Mouse (Mus musculus) granulocyte monocyte progenitor cell, adult 5-6 weeks (primary cell): ENCODE results near the gene Plod3. TPM values are rescaled to one million over a fixed set of nuclear protein-coding genes. Genes with fewer than 3 reads are reported as not detected.

Experiments used
- ATAC-seq: replicated peaks from 2 replicates; pipeline ENCODE4 v1.8.0; 2016; ENCODE audit warnings: mild to moderate bottlenecking, moderate TSS enrichment, inconsistent platforms; ENCODE audit not compliant: poor library complexity, severe bottlenecking
- total RNA-seq, 2 experiments: library from RNA; stranded (forward) in 1 of 2; stranded (reverse) in 1 of 2; fragments of 200-712, 200-1000 nt in 1 of 2; fragments of >200 nt in 1 of 2; fragmentation: Nextera tagmentation in 1 of 2; gene quantifications; 2 replicates each; pipeline ENCODE4 v1.2.3; 2014 to 2017

Gene Plod3
- total RNA-seq, 2 experiments from 2014 or later, result 139 to 177 TPM

DNA sequence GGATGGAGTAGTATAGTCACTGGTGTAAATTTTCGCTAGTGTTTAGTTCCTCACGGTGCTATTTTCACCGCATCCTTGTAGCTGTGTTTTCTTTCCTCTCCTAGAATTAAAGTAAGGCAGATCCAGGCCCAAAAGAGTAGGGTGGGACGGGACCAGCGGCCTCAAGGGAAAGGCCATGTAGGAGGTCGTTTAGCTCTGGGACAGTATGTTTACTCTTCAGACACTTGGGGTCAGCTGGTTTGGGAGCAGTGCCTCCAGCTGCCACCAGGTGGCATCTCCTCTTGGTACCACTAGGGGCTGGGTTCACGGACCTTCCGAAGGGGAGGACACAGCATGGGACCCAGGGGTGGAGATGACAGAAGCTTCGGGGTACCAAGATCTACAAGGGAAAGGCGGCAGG is 24.3 kb upstream of the Plod3 start:
- peak; percentile 86 for ATAC-seq

DNA sequence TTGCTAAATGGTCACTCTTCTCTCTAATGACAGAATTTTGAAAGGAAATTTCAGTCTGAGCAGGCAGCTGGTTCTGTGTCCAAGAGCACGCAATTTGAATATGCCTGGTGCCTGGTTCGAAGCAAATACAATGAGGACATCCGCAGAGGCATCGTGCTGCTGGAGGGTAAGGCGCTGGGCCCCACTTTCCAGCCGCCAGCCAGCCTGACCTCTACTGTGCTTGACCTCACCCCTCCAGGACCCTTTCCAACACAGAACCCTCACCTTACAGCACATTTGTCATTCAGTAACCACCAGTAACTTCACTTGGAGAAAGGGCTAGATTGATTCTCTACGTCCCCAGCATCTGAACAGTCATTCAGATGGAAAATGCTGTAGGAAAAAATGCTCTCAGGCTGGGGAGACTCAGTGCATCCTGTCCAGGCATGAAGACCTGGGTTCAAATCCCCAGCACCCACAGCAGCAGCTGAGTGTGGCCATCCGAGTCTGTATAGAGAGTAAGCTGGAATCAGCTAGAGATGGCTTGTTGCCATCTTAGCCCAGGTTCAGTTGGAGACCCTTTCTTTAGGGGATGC is 23.8 kb upstream of the Plod3 start:
- no peak for ATAC-seq

DNA sequence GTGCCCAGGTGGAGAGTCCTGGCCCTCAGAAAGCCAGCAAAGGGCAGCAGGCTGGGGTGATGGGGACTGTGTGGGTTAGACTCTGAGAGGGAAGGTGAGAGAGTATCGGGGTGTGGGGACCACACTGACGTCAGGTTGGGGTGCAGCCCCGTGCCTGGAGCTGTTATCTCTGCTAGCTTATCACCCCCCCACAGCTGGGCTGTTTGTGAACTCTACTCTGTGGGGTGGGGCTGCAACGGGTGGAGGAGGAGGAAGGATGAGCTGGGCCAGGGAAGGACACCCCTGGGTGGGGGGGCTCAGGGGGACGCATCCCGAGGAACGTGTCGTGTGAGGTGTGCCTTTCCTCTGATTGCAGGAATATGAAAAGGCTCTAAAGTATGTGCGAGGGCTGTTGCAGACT is 21.6 kb upstream of the Plod3 start:
- ATAC-seq, result no peak

DNA sequence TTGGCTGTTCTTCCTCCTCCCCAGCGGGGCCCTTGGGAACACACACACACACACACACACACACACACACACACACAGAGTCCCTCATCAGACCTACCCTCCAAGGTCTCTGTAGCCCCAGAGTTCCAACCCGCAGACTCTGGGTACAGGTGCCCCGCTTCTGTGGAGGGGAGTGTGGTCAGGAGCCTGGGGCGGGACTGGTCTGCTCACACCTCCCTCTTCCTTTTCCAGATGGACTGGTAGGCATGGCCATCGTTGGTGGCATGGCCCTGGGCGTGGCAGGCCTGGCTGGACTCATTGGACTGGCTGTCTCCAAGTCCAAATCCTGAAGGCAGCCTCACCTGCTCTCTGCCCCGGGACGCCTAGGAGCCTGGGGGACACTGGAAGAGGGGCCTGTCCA is 21.1 kb upstream of the Plod3 start:
- no peak for ATAC-seq

DNA sequence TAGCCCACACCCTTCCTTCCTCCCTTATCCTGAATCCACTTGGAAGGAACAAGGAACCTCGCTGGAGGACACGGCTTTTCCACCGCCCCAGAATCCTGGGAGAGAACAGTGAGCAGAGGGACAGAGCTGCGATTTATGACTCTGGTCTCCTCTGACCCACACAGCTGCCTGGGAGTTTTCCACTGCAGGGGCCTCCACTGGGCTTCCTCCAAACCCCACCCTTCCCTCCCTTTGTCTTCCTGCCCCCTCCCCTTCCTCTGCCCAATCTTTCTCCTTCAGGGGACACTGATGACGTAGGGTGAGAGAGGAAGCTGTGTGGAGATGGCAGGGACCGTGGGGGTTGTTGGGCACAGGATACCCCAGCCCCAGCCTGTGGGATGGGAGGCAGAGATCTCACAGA is 20.5 kb upstream of the Plod3 start, which contains the start of gene Cldn15:
Gene Cldn15, plus strand, starts transcription at position 286 of the 400 bp plus-strand sequence.
- ATAC-seq, result no peak

DNA sequence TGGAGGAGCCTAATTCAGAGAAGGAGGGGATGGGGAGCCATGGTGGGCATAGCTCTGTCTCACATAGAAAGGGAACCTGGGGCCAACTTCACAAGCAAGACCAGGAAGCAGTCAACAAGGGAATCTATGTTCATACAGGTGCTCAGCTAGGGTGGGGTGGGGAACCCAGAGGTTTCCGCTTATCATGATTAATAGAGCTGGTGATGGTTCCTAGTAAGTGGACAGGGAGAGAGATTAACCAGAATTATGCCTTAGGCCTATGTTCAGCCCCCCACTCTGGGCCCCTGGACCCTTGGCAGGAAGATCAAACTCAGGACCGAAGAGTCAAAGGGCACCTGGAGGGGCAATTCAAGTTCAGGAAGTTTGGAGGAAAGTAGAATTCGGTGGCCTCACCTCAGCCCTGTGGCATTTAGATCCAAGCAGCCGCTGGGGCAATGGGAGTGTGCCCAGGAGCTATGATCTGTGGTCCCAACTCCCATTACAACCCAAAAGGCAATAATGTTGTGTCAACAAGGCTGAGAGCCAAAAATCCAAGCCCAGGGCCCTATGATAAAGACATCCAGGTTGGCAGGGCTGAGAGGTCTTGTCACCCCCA is 19.9 kb upstream of the Plod3 start:
- ATAC-seq, result no peak

DNA sequence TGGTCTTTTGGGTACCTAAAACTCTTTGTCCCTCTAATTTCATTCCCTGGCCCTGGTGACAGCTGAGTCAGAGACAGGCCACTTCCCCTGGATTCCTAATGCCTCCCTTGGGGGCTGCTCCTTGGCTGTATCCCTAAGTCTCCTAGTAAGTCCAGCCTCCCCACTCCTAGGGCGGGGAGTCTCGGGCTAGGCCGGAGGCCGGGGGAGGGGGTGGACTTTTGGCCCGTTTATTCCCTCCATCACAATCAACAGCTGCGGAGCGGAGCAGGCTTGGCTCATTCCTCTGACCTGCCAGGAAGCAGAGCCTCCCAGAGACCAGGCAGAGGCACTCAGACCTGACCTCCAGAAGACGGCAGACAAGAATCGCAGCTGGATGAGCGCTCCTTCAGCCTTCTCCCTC is 19.2 kb upstream of the Plod3 start:
- no peak for ATAC-seq

DNA sequence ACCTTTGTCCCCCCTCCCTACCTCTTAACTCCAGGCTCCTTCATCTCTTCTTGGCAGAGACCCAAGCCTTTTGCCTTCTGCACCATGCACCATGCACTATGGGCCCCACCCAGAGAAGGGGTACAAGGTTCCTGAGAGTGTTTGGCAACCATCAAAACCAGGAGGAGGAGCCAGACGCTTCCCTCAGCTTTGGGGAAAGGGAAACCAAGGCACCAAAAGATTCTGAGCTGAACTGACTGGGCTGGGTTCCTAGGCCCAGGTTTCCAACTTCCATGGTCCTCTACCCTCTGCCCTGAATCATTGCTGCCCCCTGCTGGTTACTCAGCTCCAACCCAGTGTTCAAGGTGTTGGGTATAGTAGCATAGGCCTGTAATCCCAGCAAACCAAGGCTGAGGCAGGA is 16.1 kb upstream of the Plod3 start:
- ATAC-seq, result peak; percentile 58; the same call in 1 of the 2 replicates

DNA sequence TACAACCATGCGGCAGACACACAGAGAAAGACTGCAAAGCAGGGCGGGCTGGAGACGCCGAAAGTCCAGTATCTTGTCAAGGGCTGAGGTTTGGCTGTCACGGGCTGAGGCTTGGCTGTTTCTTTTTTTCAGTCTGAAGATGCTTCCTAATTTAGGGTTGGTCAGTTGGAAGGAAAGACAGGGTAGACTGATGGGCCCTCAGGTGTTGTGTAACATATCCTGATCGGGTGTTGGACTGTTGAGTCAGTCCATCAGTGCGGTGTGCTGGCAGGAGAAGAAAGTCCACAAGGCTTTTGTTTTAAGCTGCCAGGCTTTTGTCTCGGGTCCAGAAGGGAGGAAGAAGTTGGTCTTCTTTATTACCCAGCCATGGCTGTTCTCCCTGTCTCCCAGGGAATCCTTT is 13.1 kb upstream of the Plod3 start:
- ATAC-seq, result peak; percentile 68

DNA sequence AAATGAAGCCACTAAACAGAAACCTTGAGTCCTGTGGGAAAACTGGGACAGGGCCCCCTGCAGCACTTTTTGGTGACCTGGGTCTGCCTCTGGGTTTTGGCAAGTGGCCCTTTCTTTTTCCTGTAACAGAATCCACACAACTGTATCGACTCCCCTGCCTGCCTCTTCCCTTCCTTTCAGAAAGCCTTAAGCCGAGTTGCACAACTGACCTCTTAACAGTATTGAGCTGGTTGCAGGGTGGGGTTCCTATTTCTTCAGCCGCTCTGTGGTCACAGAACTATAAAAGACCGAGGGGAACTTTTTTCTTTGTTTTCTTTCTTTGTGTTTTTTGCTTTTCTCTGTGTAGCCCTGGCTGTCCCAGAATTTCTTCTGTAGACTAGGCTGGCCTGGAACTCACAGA is 9.1 kb upstream of the Plod3 start:
- peak; percentile 79 for ATAC-seq

DNA sequence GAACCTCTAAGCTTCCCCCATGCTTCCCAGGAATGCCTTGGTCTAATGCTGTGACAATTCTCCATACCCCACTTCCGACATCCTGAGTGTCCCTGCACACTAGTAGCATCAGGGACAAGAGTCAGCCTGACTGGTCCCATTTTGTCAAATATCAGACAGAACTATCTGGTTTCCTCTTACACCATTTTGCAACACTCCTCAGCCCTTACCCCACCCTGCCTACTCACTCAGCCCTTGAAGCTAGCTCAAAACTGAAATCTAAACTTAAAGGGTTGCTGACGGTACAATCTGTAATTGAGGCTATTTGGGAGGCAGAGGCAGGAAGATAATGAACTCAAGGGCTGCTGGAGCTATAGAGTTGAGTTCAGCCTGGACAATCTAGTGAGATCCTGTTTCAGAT is 7.1 kb upstream of the Plod3 start:
- peak; percentile 48 for ATAC-seq

DNA sequence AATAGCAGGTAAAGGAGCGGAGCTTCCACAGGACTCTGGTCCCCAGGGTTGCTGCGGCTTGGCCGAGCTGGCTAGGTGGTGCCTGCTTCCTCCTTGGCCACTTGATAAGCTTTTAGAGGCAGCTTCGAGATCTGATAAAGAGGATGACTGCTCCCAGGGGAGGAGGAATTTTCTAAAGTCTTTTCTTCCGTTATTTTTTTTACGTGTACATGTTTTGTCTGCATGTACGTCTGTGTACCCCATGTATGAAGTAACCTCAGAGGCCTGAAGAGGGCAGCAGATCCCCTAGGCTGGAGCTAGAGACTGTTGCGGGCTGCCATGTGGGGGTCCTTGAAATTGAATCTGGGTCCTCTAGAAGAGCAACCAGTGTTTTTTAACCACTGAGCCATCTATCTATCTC is 5.8 kb upstream of the Plod3 start:
- ATAC-seq, result no peak

DNA sequence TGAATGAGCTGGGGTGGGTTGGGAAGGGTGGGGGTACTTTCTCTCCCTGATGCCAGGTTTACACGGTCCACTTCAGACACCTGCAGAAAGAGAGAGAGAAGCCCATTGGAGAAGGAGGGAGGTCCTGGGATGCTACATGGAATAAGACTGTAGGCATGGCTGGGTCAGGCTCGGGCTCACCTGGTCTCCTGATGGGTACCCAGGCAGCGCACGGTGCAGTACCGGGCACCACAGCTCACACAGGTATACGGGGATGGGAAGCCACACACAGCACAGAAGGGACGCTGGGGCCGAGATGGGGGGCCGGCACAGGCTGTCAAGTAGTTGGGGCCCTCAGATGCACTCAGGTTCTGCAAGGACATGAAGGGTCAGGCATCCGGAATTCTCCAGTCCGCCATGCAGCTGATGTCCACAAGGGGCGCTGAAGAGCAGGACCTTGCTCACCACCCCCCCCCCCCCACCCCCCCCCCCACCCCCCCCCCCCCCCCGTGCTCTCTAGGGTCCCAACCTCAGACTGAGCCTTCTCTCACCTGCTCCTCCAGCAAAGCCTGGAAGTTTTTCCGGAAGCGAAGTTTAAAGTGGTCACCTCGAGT is 4.4 kb upstream of the Plod3 start:
- ATAC-seq, result no peak

DNA sequence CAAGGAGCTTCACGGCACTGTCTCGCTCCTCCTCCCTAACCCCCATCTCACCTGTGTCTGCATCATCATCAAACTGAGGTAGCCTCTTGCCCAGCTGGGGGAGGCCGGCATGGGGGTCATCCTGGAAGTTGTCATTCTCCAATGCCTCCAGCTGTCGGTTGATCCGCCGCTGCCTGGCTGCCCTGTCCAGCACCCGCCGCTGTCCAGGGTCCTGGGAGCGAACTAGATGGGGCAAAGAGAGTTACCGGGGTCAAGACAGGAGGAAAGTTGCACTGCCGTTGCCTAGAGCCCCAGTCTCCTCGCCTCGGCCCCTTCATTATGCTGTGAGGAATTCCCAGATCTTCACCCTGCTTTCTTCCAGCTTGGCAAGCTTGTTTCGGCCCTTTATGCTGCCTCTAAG is 2.0 kb upstream of the Plod3 start:
- ATAC-seq, result no peak

DNA sequence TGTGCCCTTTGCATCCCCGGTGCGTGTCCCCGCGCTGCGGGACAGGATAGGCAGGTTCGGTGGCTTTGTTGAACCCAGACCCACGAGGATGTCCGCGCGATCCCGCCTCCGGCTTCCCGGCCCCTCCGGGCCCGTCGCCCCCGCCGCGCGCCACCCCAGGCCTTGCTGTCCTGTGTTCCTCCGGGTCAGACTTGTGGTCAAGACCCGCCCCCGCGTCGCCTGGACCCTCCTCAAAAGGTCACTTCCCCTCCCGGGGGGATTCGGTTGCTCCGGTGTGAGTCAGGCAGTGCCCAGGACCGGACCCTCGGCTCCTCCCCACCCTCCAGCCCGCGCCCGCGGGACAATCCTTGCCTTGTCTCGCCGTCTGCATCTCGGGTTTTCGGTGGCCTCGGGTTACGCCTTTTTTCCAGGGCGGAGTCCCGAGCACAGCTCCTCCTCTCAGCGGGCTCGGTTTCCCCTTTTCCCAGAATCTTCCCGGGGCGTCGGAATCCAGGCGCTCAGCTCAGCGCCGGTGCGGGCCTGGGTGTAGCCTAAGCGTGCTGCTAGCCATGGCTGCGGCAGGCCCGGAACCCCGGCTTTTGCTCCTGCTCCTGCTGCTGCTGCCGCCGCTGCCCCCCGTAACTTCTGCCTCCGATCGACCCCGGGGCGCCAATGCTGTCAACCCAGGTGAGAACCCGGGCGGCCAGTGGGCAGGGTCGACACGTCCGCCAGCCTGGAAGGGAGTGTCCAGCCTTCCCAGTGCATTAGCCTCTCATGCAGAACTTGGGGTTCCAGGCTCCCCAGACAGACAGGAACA is 517 bp downstream of the Plod3 start:
- peak; percentile 43 for ATAC-seq

DNA sequence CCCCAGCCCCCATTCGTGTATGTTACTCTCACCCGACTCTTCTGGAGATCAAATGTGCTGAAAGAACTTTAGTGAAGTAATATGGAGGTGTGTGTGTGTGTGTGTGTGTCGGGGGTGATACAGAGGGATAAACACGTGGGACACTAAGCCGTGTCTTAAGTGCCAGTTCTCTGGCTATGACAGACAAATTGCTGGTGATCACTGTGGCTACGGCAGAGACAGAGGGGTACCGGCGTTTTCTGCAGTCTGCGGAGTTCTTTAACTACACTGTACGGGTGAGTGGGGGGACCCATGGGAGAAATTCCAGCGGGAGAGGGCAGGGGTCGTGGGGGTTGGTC is 1.1 kb downstream of the Plod3 start, which contains the start of gene Znhit1:
Gene Znhit1, minus strand, starts transcription at position 88 of the 338 bp plus-strand sequence.
- ATAC-seq, result 0 out of 2 replicates have a peak, but pooled peaks have one; percentile 5

DNA sequence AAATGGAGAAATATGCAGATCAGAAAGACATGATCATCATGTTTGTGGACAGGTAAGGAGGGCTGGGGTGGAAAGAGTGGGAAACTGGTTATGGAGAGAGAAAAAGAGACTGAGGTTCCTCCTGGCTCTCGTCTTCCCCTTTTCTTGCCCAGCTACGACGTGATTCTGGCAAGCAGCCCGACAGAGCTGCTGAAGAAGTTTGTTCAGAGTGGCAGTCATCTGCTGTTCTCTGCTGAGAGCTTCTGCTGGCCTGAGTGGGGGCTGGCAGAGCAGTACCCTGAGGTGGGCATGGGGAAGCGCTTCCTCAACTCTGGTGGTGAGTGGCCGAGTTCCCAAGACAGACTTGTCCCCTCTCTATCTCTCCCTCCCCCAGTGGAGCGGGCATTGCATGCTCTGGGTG is 1.6 kb downstream of the Plod3 start:
- ATAC-seq, result peak; percentile 18

DNA sequence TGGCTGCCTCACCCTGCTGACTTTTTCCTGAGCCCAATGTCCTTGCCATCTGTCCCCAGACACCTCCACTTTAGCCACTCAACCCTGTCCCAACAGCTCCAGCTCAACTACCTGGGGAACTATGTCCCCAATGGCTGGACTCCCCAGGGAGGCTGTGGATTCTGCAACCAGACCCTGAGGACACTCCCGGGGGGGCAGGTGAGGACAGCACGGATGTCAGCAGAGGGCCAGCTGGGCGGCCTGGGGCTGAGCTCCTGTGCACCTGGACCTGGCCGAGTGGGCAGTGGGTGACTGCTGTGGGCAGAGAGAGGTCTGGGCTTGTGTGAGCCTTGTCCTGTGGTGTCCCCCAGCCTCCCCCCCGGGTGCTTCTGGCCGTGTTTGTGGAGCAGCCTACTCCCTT is 3.0 kb downstream of the Plod3 start:
- no peak for ATAC-seq

DNA sequence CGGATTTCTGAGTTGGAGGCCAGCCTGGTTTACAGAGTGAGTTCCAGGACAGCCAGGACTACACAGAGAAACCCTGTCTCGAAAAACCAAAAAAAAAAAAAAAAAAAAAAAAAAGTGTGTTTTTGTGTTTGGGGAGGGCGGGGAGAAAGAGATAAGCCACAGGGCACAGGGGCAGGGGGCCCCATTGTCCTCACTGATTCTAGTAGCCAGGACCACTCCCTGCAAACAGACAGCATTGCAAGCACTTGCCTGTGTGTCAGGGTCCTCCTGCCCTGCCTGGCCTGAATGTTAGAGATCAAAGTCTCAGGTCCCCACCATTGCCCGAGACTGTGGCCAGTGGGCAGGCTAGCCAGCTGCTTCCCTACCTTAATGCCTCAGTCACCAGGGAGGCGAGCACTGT is 12.6 kb downstream of the Plod3 start:
- ATAC-seq, result no peak

DNA sequence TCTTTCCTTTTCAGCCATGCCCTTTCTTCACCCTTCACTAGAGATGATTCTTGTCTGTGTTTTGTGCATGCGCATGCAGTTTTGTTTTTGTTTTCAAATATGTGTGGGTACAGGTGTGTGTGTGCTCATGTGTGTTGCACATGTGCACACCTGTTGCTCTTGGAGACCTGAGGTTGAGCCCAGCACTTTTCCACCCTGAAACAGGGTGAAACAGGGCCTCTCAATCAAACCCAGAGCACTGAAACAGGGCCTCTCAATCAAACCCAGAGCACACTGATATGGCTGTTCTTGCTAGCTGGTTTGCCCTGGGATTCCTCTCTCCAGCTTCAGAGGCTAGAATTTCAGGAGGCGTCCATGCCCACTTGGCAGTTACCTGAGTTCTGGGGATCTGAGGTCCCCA is 13.8 kb downstream of the Plod3 start:
- no peak for ATAC-seq

DNA sequence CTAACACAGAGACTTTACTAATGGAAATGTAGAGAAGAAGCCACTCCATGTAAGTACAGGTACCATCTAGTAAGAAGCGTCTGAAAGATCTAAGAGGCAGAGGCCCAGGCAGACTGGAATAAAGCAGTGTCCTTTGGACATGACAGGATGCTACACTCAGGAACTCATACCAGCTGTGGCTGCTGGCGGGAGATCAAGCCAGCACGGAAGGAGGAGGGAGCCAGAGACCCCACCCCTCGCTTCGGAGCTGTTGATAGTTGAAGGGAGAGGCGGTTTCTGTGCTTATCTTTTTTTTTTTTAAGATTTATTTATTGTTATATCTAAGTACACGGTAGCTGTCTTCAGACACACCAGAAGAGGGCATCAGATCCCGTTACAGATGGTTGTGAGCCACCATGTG is 20.5 kb downstream of the Plod3 start:
- no peak for ATAC-seq
